Mouse (Mus musculus): ENCODE data around the gene Rab43.

Rab43 gene

GRCm38 (mm10) chr6:87811675-87812338 lies at the start of gene Rab43:
Gene Rab43, minus strand, starts transcription at chr6:87812164.
- DNase-seq (ENCODE audit: low read depth in 2 of 2, low spot score in 2 of 2), result peak; percentile 74 to 82

GRCm38 (mm10) chr6:87857071-87857470 lies 45.1 kb upstream of the Rab43 start:
- DNase-seq (ENCODE audit: low read depth in 2 of 2, low spot score in 2 of 2), result no peak

GRCm38 (mm10) chr6:87853446-87853845 lies 41.5 kb upstream of the Rab43 start:
- DNase-seq (ENCODE audit: low read depth in 2 of 2, low spot score in 2 of 2), result no peak

- no peak for DNase-seq (ENCODE audit: low read depth in 2 of 2, low spot score in 2 of 2)
Measured at GRCm38 (mm10) chr6:87851871-87852270, 39.9 kb upstream of the Rab43 start.

- peak; percentile 94 to 95 for DNase-seq (ENCODE audit: low read depth in 2 of 2, low spot score in 2 of 2)
Measured at GRCm38 (mm10) chr6:87850900-87851614, 39.1 kb upstream of the Rab43 start, which contains the start of gene Cnbp. Gene Cnbp, minus strand, starts transcription at chr6:87851106.

- peak; percentile 33 to 43 for DNase-seq (ENCODE audit: low read depth in 2 of 2, low spot score in 2 of 2)
Measured at GRCm38 (mm10) chr6:87850155-87850899, 38.4 kb upstream of the Rab43 start.

GRCm38 (mm10) chr6:87849780-87850154 lies 37.8 kb upstream of the Rab43 start:
- DNase-seq (ENCODE audit: low read depth in 2 of 2, low spot score in 2 of 2), result no peak

- no peak for DNase-seq (ENCODE audit: low read depth in 2 of 2, low spot score in 2 of 2)
Measured at GRCm38 (mm10) chr6:87846813-87847212, 34.8 kb upstream of the Rab43 start.

- no peak for DNase-seq (ENCODE audit: low read depth in 2 of 2, low spot score in 2 of 2)
Measured at GRCm38 (mm10) chr6:87845031-87845695, 33.2 kb upstream of the Rab43 start.

- DNase-seq (ENCODE audit: low read depth in 2 of 2, low spot score in 2 of 2), result peak in 1 of 2 experiments; percentile 42
Measured at GRCm38 (mm10) chr6:87842254-87842653, 30.3 kb upstream of the Rab43 start.

GRCm38 (mm10) chr6:87841635-87842034 lies 29.7 kb upstream of the Rab43 start:
- DNase-seq (ENCODE audit: low read depth in 2 of 2, low spot score in 2 of 2), result no peak

- DNase-seq (ENCODE audit: low read depth in 2 of 2, low spot score in 2 of 2), result no peak
Measured at GRCm38 (mm10) chr6:87839797-87840341, 27.9 kb upstream of the Rab43 start.

- peak; percentile 97 for DNase-seq (ENCODE audit: low read depth in 2 of 2, low spot score in 2 of 2)
Measured at GRCm38 (mm10) chr6:87838551-87839197, 26.7 kb upstream of the Rab43 start, which contains the start of gene Isy1. Gene Isy1, minus strand, starts transcription at chr6:87838798.

- DNase-seq (ENCODE audit: low read depth in 2 of 2, low spot score in 2 of 2), result no peak
Measured at GRCm38 (mm10) chr6:87835695-87836094, 23.7 kb upstream of the Rab43 start, which contains the start of gene Gm45140. Gene Gm45140, minus strand, starts transcription at chr6:87835795.

- no peak for DNase-seq (ENCODE audit: low read depth in 2 of 2, low spot score in 2 of 2)
Measured at GRCm38 (mm10) chr6:87820366-87820765, 8.4 kb upstream of the Rab43 start.

GRCm38 (mm10) chr6:87814486-87814885 lies 2.5 kb upstream of the Rab43 start:
- no peak for DNase-seq (ENCODE audit: low read depth in 2 of 2, low spot score in 2 of 2)

GRCm38 (mm10) chr6:87812656-87813055 lies 692 bp upstream of the Rab43 start:
- no peak for DNase-seq (ENCODE audit: low read depth in 2 of 2, low spot score in 2 of 2)

GRCm38 (mm10) chr6:87810713-87811669 lies 973 bp downstream of the Rab43 start:
- DNase-seq (ENCODE audit: low read depth in 2 of 2, low spot score in 2 of 2), result peak; percentile 40 to 46

GRCm38 (mm10) chr6:87810311-87810710 lies 1.7 kb downstream of the Rab43 start:
- DNase-seq (ENCODE audit: low read depth in 2 of 2, low spot score in 2 of 2), result no peak

Measured in CD8-positive naive resting alpha-beta T cell, adult 2 months (primary cell).